In genomic region chr16:64850287-64851084, GRCm38 (mm10) we compare ENCODE assay signal across 8 mouse cellular contexts. TPM values are rescaled to one million over a fixed set of nuclear protein-coding genes. Genes with fewer than 3 reads are reported as not detected.
DNase-seq lines count a peak whose midpoint lies in the region; ATAC-seq and TF ChIP-seq lines count a peak whose summit lies in the region.

No protein-coding gene starts in this region.

- H3K4me3 ChIP-seq in E14TG2a.4 (replicated peaks; ENCODE audit: low read length), result peak overlapping the region; percentile 99
- H3K4me3 ChIP-seq in layer of hippocampus, adult 2 months, result peak overlapping the region; percentile 99
- peak overlapping the region; percentile 78 for H3K4me3 ChIP-seq in lung, embryonic 15.5 days

- no peak for TF ChIP-seq CTCF in E14TG2a.4 (conservative IDR thresholded peaks at IDR 0.05; ENCODE audit: low read length)
- TF ChIP-seq CTCF in layer of hippocampus, adult 2 months (conservative IDR thresholded peaks at IDR 0.05), result no peak

- H3K4me1 ChIP-seq in E14TG2a.4 (replicated peaks; ENCODE audit: low read depth, low read length), result peaks cover 42% of the 10 kb centered on the region
- peaks cover 19% of the 10 kb centered on the region for H3K4me1 ChIP-seq in lung, embryonic 15.5 days

- no peaks in the 10 kb centered on the region for H3K27me3 ChIP-seq in E14TG2a.4 (ENCODE audit: insufficient read depth, low read length)
- no peaks in the 10 kb centered on the region for H3K27me3 ChIP-seq in lung, embryonic 15.5 days

- H3K36me3 ChIP-seq in E14TG2a.4 (ENCODE audit: insufficient read depth, low read length), result peaks cover 26% of the 10 kb centered on the region
- peaks cover 8% of the 10 kb centered on the region for H3K36me3 ChIP-seq in lung, embryonic 15.5 days

- DNase-seq in adrenal gland, postnatal 36 days, result peak; percentile 46 to 64
- peak; percentile 24 to 40 for DNase-seq in heart, postnatal 36 days
- peak in 1 of 2 experiments; percentile 34 for DNase-seq in layer of hippocampus, adult 2 months (ENCODE audit: low spot score in 2 of 2)
- DNase-seq in ovary, postnatal 36 days (ENCODE audit: low spot score), result peak; percentile 28
- DNase-seq in thymus, postnatal 36 days, result peak; percentile 55 to 70

- H3K4me2 ChIP-seq in lung, embryonic 15.5 days, result peak overlapping the region; percentile 84

- 0 out of 2 replicates have a peak, but pooled peaks have one; percentile 3 for ATAC-seq in erythroid progenitor cell, adult 5-6 weeks (replicated peaks; ENCODE audit: low FRiP score, poor library complexity, severe bottlenecking)
- no peak; the same call in 1 of the 2 replicates for ATAC-seq in lung, embryonic 15.5 days (ENCODE audit: borderline replicate concordance, extremely low read depth, low FRiP score, low TSS enrichment)

- peak overlapping the region; percentile 96 for H3K27ac ChIP-seq in layer of hippocampus, adult 2 months
- H3K27ac ChIP-seq in lung, embryonic 15.5 days, result peak overlapping the region; percentile 92

- H3K9ac ChIP-seq in lung, embryonic 15.5 days, result peak overlapping the region; percentile 80

- intact Hi-C loops in heart, postnatal 36 days (cut with DNase I), result loop anchor here (2.0 to 10.0 kb wide), 3 partner anchors 80 to 1996 kb away; partner anchors contain the start of genes 4930453N24Rik and Pros1

- WGBS in lung, embryonic 15.5 days, result under 1% methylated on average over 16 of the region's 16 CpGs

- H3K9me3 ChIP-seq in E14TG2a.4 (ENCODE audit: low read length), result no peaks in the 10 kb centered on the region
- no peaks in the 10 kb centered on the region for H3K9me3 ChIP-seq in lung, embryonic 15.5 days

RNA-seq across cellular contexts. Expression of gene Zfp654, which starts 1.0 kb away (rescaled TPM):
- 10 to 100 TPM; 18.7 to 23.3 TPM for total RNA-seq in adrenal gland, postnatal 36 days (2021)
- total RNA-seq in erythroid progenitor cell, adult 5-6 weeks (2015; ENCODE audit: low replicate concordance), result 15.1 and 17.3 TPM in 2 replicates
- 13.2 and 13.6 TPM in 2 replicates for total RNA-seq in erythroid progenitor cell, adult 5-6 weeks (2017; ENCODE audit: low replicate concordance)
- total RNA-seq in heart, postnatal 36 days (2021), result 10 to 100 TPM in 1 of 2 experiments, 1 to 10 TPM in 1; 9.6 to 10.9 TPM
- 10 to 100 TPM; 14.9 to 15.8 TPM for total RNA-seq in layer of hippocampus, adult 2 months (2021)
- 5.7 and 6.6 TPM in 2 replicates for polyA plus RNA-seq in lung, embryonic 15.5 days (2015; fragmentation: Nextera tagmentation; extraction: Ambion mirVana)

RNA-seq across cellular contexts. Expression of gene Cggbp1, which starts 1.3 kb away (rescaled TPM):
- 100 to 1,000 TPM; 131 to 157 TPM for total RNA-seq in adrenal gland, postnatal 36 days (2021)
- 51.5 and 76.7 TPM in 2 replicates for total RNA-seq in erythroid progenitor cell, adult 5-6 weeks (2015; ENCODE audit: low replicate concordance)
- 54.6 and 57.1 TPM in 2 replicates for total RNA-seq in erythroid progenitor cell, adult 5-6 weeks (2017; ENCODE audit: low replicate concordance)
- 10 to 100 TPM; 39.4 to 40.0 TPM for total RNA-seq in heart, postnatal 36 days (2021)
- total RNA-seq in layer of hippocampus, adult 2 months (2021), result 10 to 100 TPM; 60.2 to 61.3 TPM
- polyA plus RNA-seq in lung, embryonic 15.5 days (2015; fragmentation: Nextera tagmentation; extraction: Ambion mirVana), result 86.1 and 88.1 TPM in 2 replicates
